Mouse (Mus musculus) stomach, postnatal 0 days (tissue): ENCODE data around the gene Pak7.

Experiments used
- CTCF ChIP-seq: IDR thresholded peaks from 2 replicates; pipeline ENCODE4 v1.5.1; 2016; ENCODE audit warnings: antibody characterized with exemption, low read depth, mild to moderate bottlenecking, moderate library complexity
- EP300 ChIP-seq: optimal IDR thresholded peaks from 2 replicates; pipeline ENCODE3; 2016; ENCODE audit warnings: antibody characterized with exemption

- no peak for TF ChIP-seq CTCF
- no peak for TF ChIP-seq EP300
These were observed 36.2 kb downstream of the Pak7 start for GRCm38 (mm10) chr2:136351393-136352096.
